Mouse (Mus musculus) myocyte (in vitro differentiated cells): ENCODE results near the gene Peli3. TPM values are rescaled to one million over a fixed set of nuclear protein-coding genes. Genes with fewer than 3 reads are reported as not detected.

Experiments used
- H3K27me3 ChIP-seq: one replicate; pipeline ENCODE4 v1.6.1; 2011; ENCODE audit not compliant: control insufficient read depth, insufficient read depth, insufficient read length
- H3K36me3 ChIP-seq: one replicate; pipeline ENCODE4 v1.6.1; 2011; ENCODE audit not compliant: control insufficient read depth, insufficient read depth
- H3K4me2 ChIP-seq: one replicate; pipeline ENCODE4 v1.6.1; 2011; ENCODE audit warnings: low read depth, control low read depth
- H3K4me3 ChIP-seq: one replicate; pipeline ENCODE4 v1.5.1; 2011; ENCODE audit warnings: mild to moderate bottlenecking, control low read depth, moderate library complexity
- H3K79me2 ChIP-seq: one replicate; pipeline ENCODE4 v1.6.1; 2011; ENCODE audit not compliant: control insufficient read depth, insufficient read depth
- H3ac ChIP-seq: one replicate; pipeline ENCODE4 v1.6.1; 2011; ENCODE audit not compliant: control insufficient read depth, insufficient read length
- CEBPB ChIP-seq: IDR thresholded peaks from 2 replicates; pipeline ENCODE4 v1.6.1; 2011; ENCODE audit warnings: mild to moderate bottlenecking, moderate library complexity; ENCODE audit not compliant: poor library complexity, insufficient read depth, severe bottlenecking
- E2F4 ChIP-seq: IDR thresholded peaks from one replicate; pipeline ENCODE4 v1.6.1; 2011; ENCODE audit warnings: mild to moderate bottlenecking, control low read depth, moderate library complexity; ENCODE audit not compliant: insufficient read depth
- MAX ChIP-seq: IDR thresholded peaks from one replicate; pipeline ENCODE4 v1.6.1; 2011; ENCODE audit warnings: low read depth, mild to moderate bottlenecking, control low read depth
- MYOD1 ChIP-seq, 3 experiments: IDR thresholded peaks; one replicate each; pipeline ENCODE4 v1.6.1; 2011; ENCODE audit warnings: control low read depth in 2 of 3, low read depth in 2 of 3, mild to moderate bottlenecking in 2 of 3, moderate library complexity in 1 of 3; ENCODE audit not compliant: insufficient read length in 2 of 3, control insufficient read depth in 1 of 3
- MYOG ChIP-seq, 3 experiments: IDR thresholded peaks; one replicate each; pipeline ENCODE4 v1.6.1; 2011; ENCODE audit warnings: control low read depth in 2 of 3, low read depth in 2 of 3, mild to moderate bottlenecking in 2 of 3; ENCODE audit not compliant: insufficient read length in 2 of 3, control insufficient read depth in 1 of 3, insufficient read depth in 1 of 3
- POLR2A ChIP-seq: IDR thresholded peaks from one replicate; pipeline ENCODE4 v1.6.1; 2011; ENCODE audit warnings: low read depth, mild to moderate bottlenecking, control low read depth, moderate library complexity; ENCODE audit not compliant: insufficient read length
- POLR2AphosphoS2 ChIP-seq: IDR thresholded peaks from one replicate; pipeline ENCODE4 v1.6.1; 2011; ENCODE audit warnings: low read depth, control low read depth; ENCODE audit not compliant: insufficient read length
- REST ChIP-seq: IDR thresholded peaks from one replicate; pipeline ENCODE4 v1.6.1; 2011; ENCODE audit warnings: mild to moderate bottlenecking, control low read depth, moderate library complexity; ENCODE audit not compliant: insufficient read depth, insufficient read length
- SRF ChIP-seq: IDR thresholded peaks from one replicate; pipeline ENCODE4 v1.6.1; 2011; ENCODE audit warnings: low read depth; ENCODE audit not compliant: control insufficient read depth, insufficient read length
- TCF12 ChIP-seq: IDR thresholded peaks from one replicate; pipeline ENCODE4 v1.6.1; 2011; ENCODE audit warnings: mild to moderate bottlenecking, control low read depth; ENCODE audit not compliant: poor library complexity, insufficient read depth, severe bottlenecking
- TCF3 ChIP-seq: IDR thresholded peaks from one replicate; pipeline ENCODE4 v1.6.1; 2011; ENCODE audit warnings: low read depth, control low read depth; ENCODE audit not compliant: insufficient read length
- USF1 ChIP-seq: IDR thresholded peaks from one replicate; pipeline ENCODE4 v1.6.1; 2011; ENCODE audit warnings: low read depth, mild to moderate bottlenecking, control low read depth, moderate library complexity
- polyA plus RNA-seq: library from polyadenylated mRNA; unstranded; fragments of >200 nt; fragmentation: generic; extraction: Trizol; gene quantifications from one replicate; pipeline ENCODE4 v1.2.1, GENCODE M21; 2012; ENCODE audit warnings: missing spikeins

The Peli3 gene
- polyA plus RNA-seq, 1 experiment, result 0.49 TPM

GRCm38 (mm10) chr19:4925121-4925860 is 17.6 kb downstream of the Peli3 start:
- peaks cover 19% of the 10 kb centered on the region for H3K79me2 ChIP-seq
- H3K4me3 ChIP-seq, result no peak overlapping the region
- TF ChIP-seq SRF (no peak), MYOD1 (IDR thresholded peaks at IDR 0.05; ENCODE audit: control insufficient read depth in 1 of 3, insufficient read length in 2 of 3, low read depth in 2 of 3) (no peak), CEBPB (no peak), E2F4 (no peak), MAX (no peak), REST (no peak), POLR2A (no peak), USF1 (no peak), MYOG (IDR thresholded peaks at IDR 0.05; ENCODE audit: control insufficient read depth in 1 of 3, insufficient read depth in 1 of 3, insufficient read length in 2 of 3, low read depth in 2 of 3) (no peak), TCF12 (no peak), POLR2AphosphoS2 (no peak), TCF3 (no peak)
- no peak overlapping the region for H3K4me2 ChIP-seq
- H3K36me3 ChIP-seq, result peaks cover 20% of the 10 kb centered on the region
- no peak overlapping the region for H3ac ChIP-seq
- no peaks in the 10 kb centered on the region for H3K27me3 ChIP-seq

- Histone ChIP-seq H3K79me2 (peaks cover 2% of the 10 kb centered on the region), H3K4me3 (no peak overlapping the region), H3K36me3 (peaks cover 25% of the 10 kb centered on the region), H3K4me2 (no peak overlapping the region), H3ac (no peak overlapping the region), H3K27me3 (no peaks in the 10 kb centered on the region)
- TF ChIP-seq MYOD1 (IDR thresholded peaks at IDR 0.05; ENCODE audit: control insufficient read depth in 1 of 3, insufficient read length in 2 of 3, low read depth in 2 of 3), result no peak
- TF ChIP-seq CEBPB, result no peak
- no peak for TF ChIP-seq USF1
- TF ChIP-seq TCF3, result no peak
- TF ChIP-seq REST, result no peak
- TF ChIP-seq E2F4, result no peak
- no peak for TF ChIP-seq MYOG (IDR thresholded peaks at IDR 0.05; ENCODE audit: control insufficient read depth in 1 of 3, insufficient read depth in 1 of 3, insufficient read length in 2 of 3, low read depth in 2 of 3)
- TF ChIP-seq TCF12, result no peak
- no peak for TF ChIP-seq POLR2AphosphoS2
- no peak for TF ChIP-seq MAX
- no peak for TF ChIP-seq POLR2A
These were observed 23.3 kb downstream of the Peli3 start for GRCm38 (mm10) chr19:4919652-4920051.

GRCm38 (mm10) chr19:4916827-4917226 is 26.1 kb downstream of the Peli3 start:
- Histone ChIP-seq H3K4me2 (no peak overlapping the region), H3K36me3 (peaks cover 15% of the 10 kb centered on the region), H3ac (no peak overlapping the region), H3K4me3 (no peak overlapping the region), H3K27me3 (no peaks in the 10 kb centered on the region), H3K79me2 (no peaks in the 10 kb centered on the region)
- no peak for TF ChIP-seq POLR2AphosphoS2
- no peak for TF ChIP-seq TCF12
- no peak for TF ChIP-seq CEBPB
- TF ChIP-seq MYOD1 (IDR thresholded peaks at IDR 0.05; ENCODE audit: control insufficient read depth in 1 of 3, insufficient read length in 2 of 3, low read depth in 2 of 3), result peak in 2 of 3 experiments; percentile 35 to 54
- no peak for TF ChIP-seq SRF
- peak in 1 of 3 experiments; percentile 74 for TF ChIP-seq MYOG (IDR thresholded peaks at IDR 0.05; ENCODE audit: control insufficient read depth in 1 of 3, insufficient read depth in 1 of 3, insufficient read length in 2 of 3, low read depth in 2 of 3)

- Histone ChIP-seq H3K4me2 (no peak overlapping the region), H3K79me2 (no peaks in the 10 kb centered on the region), H3K36me3 (peaks cover 11% of the 10 kb centered on the region), H3K27me3 (no peaks in the 10 kb centered on the region), H3K4me3 (no peak overlapping the region), H3ac (no peak overlapping the region)
- TF ChIP-seq POLR2AphosphoS2 (no peak), E2F4 (no peak), MAX (no peak), TCF3 (no peak), MYOG (IDR thresholded peaks at IDR 0.05; ENCODE audit: control insufficient read depth in 1 of 3, insufficient read depth in 1 of 3, insufficient read length in 2 of 3, low read depth in 2 of 3) (no peak), USF1 (no peak), TCF12 (no peak)
These were observed 26.9 kb downstream of the Peli3 start for GRCm38 (mm10) chr19:4915924-4916603.

GRCm38 (mm10) chr19:4909376-4909775 is 33.6 kb downstream of the Peli3 start:
- no peaks in the 10 kb centered on the region for H3K79me2 ChIP-seq
- TF ChIP-seq CEBPB, result no peak
- TF ChIP-seq MYOG (IDR thresholded peaks at IDR 0.05; ENCODE audit: control insufficient read depth in 1 of 3, insufficient read depth in 1 of 3, insufficient read length in 2 of 3, low read depth in 2 of 3), result no peak
- H3K36me3 ChIP-seq, result peaks cover 5% of the 10 kb centered on the region
- no peaks in the 10 kb centered on the region for H3K27me3 ChIP-seq
- no peak overlapping the region for H3K4me3 ChIP-seq
- no peak overlapping the region for H3K4me2 ChIP-seq
- no peak overlapping the region for H3ac ChIP-seq
